Mouse (Mus musculus) right cerebral cortex, postnatal 36 days (tissue): ENCODE results near the gene Gm8871.
"Not testable (repeated sequence)": the region's sequence is repeated elsewhere in the genome, so short reads cannot be mapped to it uniquely, and the experiment has no call there.

Experiments used
- DNase-seq, 2 experiments: peaks; one replicate each; pipeline ENCODE4 v3.0.0; 2022; ENCODE audit warnings: low spot score in 2 of 2, mixed read lengths in 1 of 2

Gene Gm8871

DNA sequence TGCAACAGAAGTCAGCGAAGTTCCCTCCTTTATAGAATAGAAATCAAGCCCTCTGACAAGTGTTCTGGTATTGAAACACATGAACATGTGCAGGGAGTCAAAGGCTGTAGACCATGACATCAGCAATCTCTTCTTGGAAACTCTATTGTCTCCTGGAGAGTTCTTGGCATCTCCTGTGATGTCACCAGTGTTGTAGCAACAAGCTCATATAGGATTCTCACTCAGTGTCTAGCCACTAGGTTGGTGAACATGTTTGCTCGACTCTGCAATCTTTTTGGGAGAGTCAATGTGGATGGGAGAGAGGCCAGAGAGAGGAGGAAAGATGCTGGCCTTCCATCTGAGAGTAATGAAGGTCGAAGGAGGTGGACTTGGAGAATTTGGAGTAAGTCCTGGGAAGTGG is at the start of gene Gm8871, which contains the start of gene Gm8857:
Gm8871 (plus strand) TSS at position 301 of the 400 bp plus-strand sequence.
Gm8857 (plus strand) TSS at position 303 of the 400 bp plus-strand sequence.
- not testable (repeated sequence) for DNase-seq

DNA sequence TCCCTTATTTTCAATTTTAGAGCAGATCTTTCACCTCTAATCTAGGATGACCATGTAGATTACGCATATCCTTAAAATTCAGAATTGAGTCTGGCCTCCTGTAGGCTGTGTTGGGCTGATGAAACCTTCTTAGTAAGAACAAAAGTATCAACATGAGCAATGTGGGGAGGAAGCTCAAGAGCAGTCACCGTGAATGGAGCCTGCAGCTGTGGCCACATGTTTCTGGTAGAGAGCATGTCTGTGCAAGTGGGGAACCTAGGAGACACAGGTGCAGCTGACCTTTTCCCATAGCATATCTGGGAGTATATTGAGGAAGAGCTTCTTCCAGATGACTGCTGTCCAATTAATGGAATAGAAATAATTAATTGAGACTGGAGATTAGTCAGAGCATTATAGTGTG is 5.9 kb downstream of the Gm8871 start:
- DNase-seq, result not testable (repeated sequence)

DNA sequence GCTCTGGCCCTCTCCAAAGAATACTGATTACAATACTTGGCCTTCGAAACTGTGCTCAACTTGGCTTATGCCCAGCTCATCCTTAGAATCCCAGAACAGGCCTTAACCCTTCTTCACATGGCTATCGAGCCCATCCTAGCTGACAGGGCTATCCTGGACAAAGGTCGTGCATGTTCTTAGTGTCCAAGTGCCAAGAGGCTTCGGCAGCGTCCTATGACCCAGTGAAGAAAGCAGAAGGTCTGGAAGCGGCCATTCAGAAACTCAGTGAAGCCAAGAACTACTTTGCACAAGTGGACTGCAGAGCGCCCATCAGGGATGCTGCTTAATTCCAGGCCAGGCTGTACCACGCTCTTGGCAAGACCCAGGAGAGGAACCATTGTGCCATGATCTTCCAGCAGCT is 10.5 kb downstream of the Gm8871 start:
- not testable (repeated sequence) for DNase-seq
